Mouse (Mus musculus) midbrain, postnatal 0 days (tissue): Measurements from ENCODE around the gene Borcs6. TPM values are rescaled to one million over a fixed set of nuclear protein-coding genes. Genes with fewer than 3 reads are reported as not detected.
A peak's percentile ranks its signal among the peaks of the same experiment; 100 is the strongest.

ENCODE experiments used
- ATAC-seq: fragments of 200-750 bp; cut with Nextera tagmentation; 2 replicates; pipeline ENCODE4 v1.8.0; 2017; ENCODE audit warnings: moderate number of reproducible peaks, mild to moderate bottlenecking, moderate TSS enrichment, moderate library complexity; ENCODE audit not compliant: low FRiP score
- DNase-seq: peaks from one replicate; pipeline ENCODE4 v3.0.0-alpha.2; 2015; ENCODE audit warnings: low spot score
- H3K27ac ChIP-seq: fragments of 300-500 bp; sonication (generic); 2 replicates; pipeline ENCODE4 v1.5.1; 2014; ENCODE audit warnings: low read depth, mild to moderate bottlenecking, low read length, mixed read lengths
- H3K27me3 ChIP-seq: fragments of 300-500 bp; sonication (generic); 2 replicates; pipeline ENCODE4 v1.6.1; 2014; ENCODE audit warnings: low read length, control low read depth, mixed read lengths; ENCODE audit not compliant: insufficient read depth
- H3K36me3 ChIP-seq: fragments of 300-500 bp; sonication (generic); 2 replicates; pipeline ENCODE4 v1.6.1; 2014; ENCODE audit warnings: low read length, control low read depth, mixed read lengths; ENCODE audit not compliant: insufficient read depth
- H3K4me1 ChIP-seq: fragments of 300-500 bp; sonication (generic); 2 replicates; pipeline ENCODE4 v1.6.1; 2014; ENCODE audit warnings: mild to moderate bottlenecking, control low read depth, antibody characterized with exemption, low read length, mixed read lengths; ENCODE audit not compliant: insufficient read depth
- H3K4me2 ChIP-seq: fragments of 300-500 bp; sonication (generic); 2 replicates; pipeline ENCODE4 v1.6.1; 2014; ENCODE audit warnings: low read depth, mild to moderate bottlenecking, low read length, mixed read lengths; ENCODE audit not compliant: poor library complexity, severe bottlenecking
- H3K4me3 ChIP-seq: fragments of 300-500 bp; sonication (generic); 2 replicates; pipeline ENCODE4 v1.5.1; 2014; ENCODE audit warnings: low read depth, mild to moderate bottlenecking, low read length, moderate library complexity
- H3K9ac ChIP-seq: fragments of 300-500 bp; sonication (generic); replicated peaks from 2 replicates; pipeline ENCODE4 v1.6.1; 2014; ENCODE audit warnings: mild to moderate bottlenecking, low read length, moderate library complexity, mixed read lengths; ENCODE audit not compliant: poor library complexity, severe bottlenecking
- H3K9me3 ChIP-seq: fragments of 300-500 bp; sonication (generic); 2 replicates; pipeline ENCODE4 v1.6.1; 2016; ENCODE audit warnings: low read length, control low read depth
- CTCF ChIP-seq: IDR thresholded peaks from 2 replicates; pipeline ENCODE4 v1.5.1; 2016; ENCODE audit warnings: antibody characterized with exemption, mild to moderate bottlenecking
- WGBS: fragments of 180-500 bp; shearing (Covaris S2); extraction: QIAGEN DNeasy Blood & Tissue Kit; methylation state at CpG from one replicate; pipeline ENCODE4 v1.1.7; 2014; 5-methylcytosine and 5-hydroxymethylcytosine counted together
- polyA plus RNA-seq: library from polyadenylated mRNA; unstranded; fragments of >200 nt; fragmentation: Nextera tagmentation; extraction: Ambion mirVana; gene quantifications from 2 replicates; pipeline ENCODE4 v1.2.1, GENCODE M21; 2015
- total RNA-seq: library from RNA; depleted of rRNA; stranded (reverse); fragments of >200 nt; gene quantifications from 2 replicates; pipeline ENCODE4 v1.2.3, GENCODE M21; 2014

Gene Borcs6
- total and polyA plus RNA-seq, 2 experiments from 2014 or later: 21.3 to 33.3 TPM

- no peaks in the 10 kb centered on the region for H3K27me3 ChIP-seq
- peak overlapping the region; percentile 83 for H3K27ac ChIP-seq
- peak overlapping the region; percentile 29 for H3K4me3 ChIP-seq
- TF ChIP-seq CTCF: no peak
- peaks cover 23% of the 10 kb centered on the region for H3K4me1 ChIP-seq
- H3K9me3 ChIP-seq: no peaks in the 10 kb centered on the region
- DNase-seq (peak; percentile 92), ATAC-seq (peak; percentile 2)
- H3K9ac ChIP-seq: peak overlapping the region; percentile 52
- H3K36me3 ChIP-seq: peaks cover 12% of the 10 kb centered on the region
- H3K4me2 ChIP-seq: peak overlapping the region; percentile 94
- 2% methylated on average over 28 of the region's 29 CpGs for WGBS
These were observed 37.7 kb downstream of the Borcs6 start for GRCm38 (mm10) chr11:69096987-69097900.

- Histone ChIP-seq H3K27ac (peak overlapping the region; percentile 83), H3K4me1 (peaks cover 23% of the 10 kb centered on the region), H3K36me3 (peaks cover 21% of the 10 kb centered on the region), H3K9me3 (no peaks in the 10 kb centered on the region), H3K4me3 (peak overlapping the region; percentile 59), H3K9ac (peak overlapping the region; percentile 72; the same call in 1 of the 2 replicates), H3K4me2 (peak overlapping the region; percentile 94), H3K27me3 (no peaks in the 10 kb centered on the region)
- DNase-seq (no peak), ATAC-seq (no peak)
- TF ChIP-seq CTCF: no peak
- WGBS: 21% methylated on average over 8 of the region's 8 CpGs
These were observed 38.7 kb downstream of the Borcs6 start for GRCm38 (mm10) chr11:69098039-69098761.

- Histone ChIP-seq H3K9ac (peak overlapping the region; percentile 72), H3K9me3 (no peaks in the 10 kb centered on the region), H3K4me3 (peak overlapping the region; percentile 59), H3K27ac (peak overlapping the region; percentile 83), H3K27me3 (no peaks in the 10 kb centered on the region), H3K4me1 (peaks cover 23% of the 10 kb centered on the region), H3K4me2 (peak overlapping the region; percentile 94), H3K36me3 (peaks cover 27% of the 10 kb centered on the region)
- DNase-seq (peak; percentile 95), ATAC-seq (peak; percentile 20; the same call in 1 of the 2 replicates)
- WGBS: 0% methylated on average over 19 of the region's 19 CpGs
- no peak for TF ChIP-seq CTCF
These were observed 39.2 kb downstream of the Borcs6 start for GRCm38 (mm10) chr11:69098762-69099091.

- H3K27me3 ChIP-seq: no peaks in the 10 kb centered on the region
- H3K4me2 ChIP-seq: peak overlapping the region; percentile 94
- no peak for DNase-seq
- 1% methylated on average over 22 of the region's 22 CpGs for WGBS
- H3K4me1 ChIP-seq: peaks cover 23% of the 10 kb centered on the region
- H3K9me3 ChIP-seq: no peaks in the 10 kb centered on the region
- peaks cover 33% of the 10 kb centered on the region for H3K36me3 ChIP-seq
- H3K27ac ChIP-seq: peak overlapping the region; percentile 83
- ATAC-seq: no peak
- peak overlapping the region; percentile 72 for H3K9ac ChIP-seq
- H3K4me3 ChIP-seq: peak overlapping the region; percentile 59
- TF ChIP-seq CTCF: no peak
These were observed 39.8 kb downstream of the Borcs6 start for GRCm38 (mm10) chr11:69099177-69099914.

GRCm38 (mm10) chr11:69099915-69100345 is 40.4 kb downstream of the Borcs6 start:
- 2% methylated on average over 23 of the region's 23 CpGs for WGBS
- peak; percentile 34; the same call in 1 of the 2 replicates for TF ChIP-seq CTCF
- Histone ChIP-seq H3K9ac (peak overlapping the region; percentile 72), H3K27me3 (no peaks in the 10 kb centered on the region), H3K27ac (peak overlapping the region; percentile 83), H3K4me2 (peak overlapping the region; percentile 94), H3K36me3 (peaks cover 37% of the 10 kb centered on the region), H3K4me1 (peaks cover 23% of the 10 kb centered on the region), H3K9me3 (no peaks in the 10 kb centered on the region), H3K4me3 (peak overlapping the region; percentile 59)
- DNase-seq (peak; percentile 87), ATAC-seq (0 out of 2 replicates have a peak, but pooled peaks have one; percentile 26)
